Mouse (Mus musculus): ENCODE data around the gene Cbarp.

Gene Cbarp

GRCm38 (mm10) chr10:80145896-80146295 lies 5.3 kb upstream of the Cbarp start:
- intact Hi-C loops (cut with DNase I) = loop anchor here (1.0 kb wide), 1 partner anchor 19 kb away; the partner anchor contains the start of gene Cirbp

- intact Hi-C loops (cut with DNase I) = loop anchor here (1.0 to 5.0 kb wide), 2 partner anchors 20 to 158 kb away; partner anchors contain the start of genes Cirbp and Cnn2
Observed at GRCm38 (mm10) chr10:80144864-80145838, 4.5 kb upstream of the Cbarp start.

GRCm38 (mm10) chr10:80144159-80144558 lies 3.5 kb upstream of the Cbarp start:
- intact Hi-C loops (cut with DNase I) = loop anchor here (5.0 kb wide), 1 partner anchor 157 kb away; the partner anchor contains the start of gene Cnn2

GRCm38 (mm10) chr10:80143664-80144063 lies 3.0 kb upstream of the Cbarp start:
- intact Hi-C loops (cut with DNase I) = loop anchor here (5.0 kb wide), 1 partner anchor 156 kb away; the partner anchor contains the start of gene Cnn2

- intact Hi-C loops (cut with DNase I) = loop anchor here (5.0 kb wide), 1 partner anchor 155 kb away; the partner anchor contains the start of gene Cnn2
Observed at GRCm38 (mm10) chr10:80142530-80142925, 1.9 kb upstream of the Cbarp start.

GRCm38 (mm10) chr10:80141786-80142529 lies 1.3 kb upstream of the Cbarp start:
- intact Hi-C loops (cut with DNase I) = loop anchor here (5.0 kb wide), 1 partner anchor 155 kb away; the partner anchor contains the start of gene Cnn2

GRCm38 (mm10) chr10:80141243-80141642 lies 608 bp upstream of the Cbarp start:
- intact Hi-C loops (cut with DNase I) = loop anchor here (5.0 kb wide), 1 partner anchor 154 kb away; the partner anchor contains the start of gene Cnn2

GRCm38 (mm10) chr10:80139975-80140665 lies 515 bp downstream of the Cbarp start:
- intact Hi-C loops (cut with DNase I) = loop anchor here (5.0 kb wide), 2 partner anchors 153 to 178 kb away; partner anchors contain the start of genes Cnn2 and Wdr18

GRCm38 (mm10) chr10:80139439-80139775 lies 1.2 kb downstream of the Cbarp start:
- intact Hi-C loops (cut with DNase I) = loop anchor here (5.0 kb wide), 1 partner anchor 177 kb away; the partner anchor contains the start of gene Wdr18

- intact Hi-C loops (cut with DNase I) = loop anchor here (5.0 kb wide), 1 partner anchor 176 kb away; the partner anchor contains the start of gene Wdr18
Observed at GRCm38 (mm10) chr10:80138553-80139438, 1.8 kb downstream of the Cbarp start, which contains the start of gene Atp5d. Atp5d (plus strand) TSS chr10:80138632.

GRCm38 (mm10) chr10:80137626-80138552 lies 2.7 kb downstream of the Cbarp start:
- intact Hi-C loops (cut with DNase I) = loop anchor here (5.0 kb wide), 1 partner anchor 176 kb away; the partner anchor contains the start of gene Wdr18

GRCm38 (mm10) chr10:80136952-80137625 lies 3.5 kb downstream of the Cbarp start:
- intact Hi-C loops (cut with DNase I) = loop anchor here (5.0 kb wide), 1 partner anchor 175 kb away; the partner anchor contains the start of gene Wdr18

- intact Hi-C loops (cut with DNase I) = loop anchor here (5.0 kb wide), 1 partner anchor 174 kb away; the partner anchor contains the start of gene Wdr18
Observed at GRCm38 (mm10) chr10:80136179-80136951, 4.3 kb downstream of the Cbarp start.

GRCm38 (mm10) chr10:80135641-80136040 lies 5.0 kb downstream of the Cbarp start:
- intact Hi-C loops (cut with DNase I) = loop anchor here (2.0 to 5.0 kb wide), 2 partner anchors 17 to 173 kb away; partner anchors contain the start of gene Wdr18

- intact Hi-C loops (cut with DNase I) = loop anchor here (2.0 to 5.0 kb wide), 2 partner anchors 16 to 173 kb away; partner anchors contain the start of gene Wdr18
Observed at GRCm38 (mm10) chr10:80135161-80135560, 5.5 kb downstream of the Cbarp start.

GRCm38 (mm10) chr10:80134421-80134820 lies 6.2 kb downstream of the Cbarp start:
- intact Hi-C loops (cut with DNase I) = loop anchor here (2.0 kb wide), 1 partner anchor 16 kb away; no protein-coding TSS in a partner anchor

All from adrenal gland (tissue).